Mouse (Mus musculus): ENCODE results near the gene Usp48.

The Usp48 gene

DNA sequence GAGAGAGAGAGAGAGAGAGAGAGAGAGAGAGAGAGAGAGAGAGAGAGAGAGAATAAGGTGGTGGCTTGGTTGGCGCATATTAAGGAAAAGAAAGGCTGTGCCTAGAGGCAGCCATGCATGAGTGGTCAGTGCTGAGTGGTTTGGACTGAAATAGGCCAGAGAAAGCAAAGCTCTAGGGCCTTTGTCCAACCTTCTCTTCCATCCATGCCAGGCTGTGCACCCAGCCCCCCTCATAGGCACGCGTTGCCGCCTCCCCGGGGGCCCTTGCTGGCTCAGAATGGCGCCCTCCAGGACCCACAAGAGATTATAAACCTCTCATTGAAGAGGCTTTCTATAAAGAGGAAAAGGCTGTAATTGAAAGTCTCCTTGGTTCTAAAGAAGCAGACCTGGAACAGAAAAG lies 68.0 kb downstream of the Usp48 start:
- no peak for DNase-seq (ENCODE audit: low spot score)

DNA sequence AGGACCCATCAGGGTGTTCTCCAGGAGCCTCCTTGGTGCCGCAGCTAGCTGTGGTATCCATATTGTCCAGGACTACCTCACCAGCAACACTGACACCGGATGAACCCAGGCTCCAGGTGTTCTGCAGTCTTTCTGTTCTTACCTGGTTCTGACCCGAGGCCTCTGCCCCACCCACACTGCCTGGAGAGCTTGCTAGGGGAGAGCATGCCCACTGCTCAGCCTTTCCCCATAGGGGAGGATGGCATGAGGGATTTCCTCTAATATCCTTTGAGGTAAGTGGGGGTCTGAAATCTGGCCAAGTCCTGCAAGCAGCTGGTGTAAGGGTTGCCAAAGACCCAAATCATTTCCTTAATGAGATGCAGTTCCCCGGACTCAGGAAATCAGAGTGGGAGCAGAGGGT lies 69.9 kb downstream of the Usp48 start:
- no peak for DNase-seq (ENCODE audit: low spot score)

DNA sequence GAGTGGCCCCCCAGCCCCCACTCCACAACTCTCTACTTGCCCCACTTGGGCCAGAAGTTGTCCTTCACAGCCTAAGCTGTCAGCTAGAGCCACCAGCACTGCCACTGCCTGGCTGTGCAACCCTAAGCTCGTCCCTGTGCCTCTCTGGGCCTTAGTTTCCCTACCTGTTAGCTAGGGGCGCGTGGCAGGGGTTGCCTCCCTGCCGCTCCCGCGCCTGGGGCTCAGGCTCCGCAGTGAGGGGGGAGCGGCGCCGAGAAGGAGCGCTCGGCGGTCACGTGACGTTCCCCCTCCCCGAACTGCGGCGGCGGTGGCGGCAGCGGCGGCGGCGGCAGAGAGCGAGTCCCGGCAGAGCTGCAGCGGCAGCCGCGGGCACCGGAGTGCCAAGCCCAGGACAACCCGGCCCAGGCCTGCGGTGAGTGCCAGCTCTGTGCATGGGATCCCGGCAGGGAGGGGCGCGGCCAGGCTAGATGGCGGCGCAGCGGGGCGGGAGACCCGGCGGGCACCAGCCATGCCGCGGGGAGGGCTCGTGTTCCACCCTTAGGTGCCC lies 71.0 kb downstream of the Usp48 start, which contains the start of gene Rap1gap:
Gene Rap1gap, plus strand, starts transcription at position 294 of the 547 bp plus-strand sequence.
- peak; percentile 67 for DNase-seq (ENCODE audit: low spot score)

DNA sequence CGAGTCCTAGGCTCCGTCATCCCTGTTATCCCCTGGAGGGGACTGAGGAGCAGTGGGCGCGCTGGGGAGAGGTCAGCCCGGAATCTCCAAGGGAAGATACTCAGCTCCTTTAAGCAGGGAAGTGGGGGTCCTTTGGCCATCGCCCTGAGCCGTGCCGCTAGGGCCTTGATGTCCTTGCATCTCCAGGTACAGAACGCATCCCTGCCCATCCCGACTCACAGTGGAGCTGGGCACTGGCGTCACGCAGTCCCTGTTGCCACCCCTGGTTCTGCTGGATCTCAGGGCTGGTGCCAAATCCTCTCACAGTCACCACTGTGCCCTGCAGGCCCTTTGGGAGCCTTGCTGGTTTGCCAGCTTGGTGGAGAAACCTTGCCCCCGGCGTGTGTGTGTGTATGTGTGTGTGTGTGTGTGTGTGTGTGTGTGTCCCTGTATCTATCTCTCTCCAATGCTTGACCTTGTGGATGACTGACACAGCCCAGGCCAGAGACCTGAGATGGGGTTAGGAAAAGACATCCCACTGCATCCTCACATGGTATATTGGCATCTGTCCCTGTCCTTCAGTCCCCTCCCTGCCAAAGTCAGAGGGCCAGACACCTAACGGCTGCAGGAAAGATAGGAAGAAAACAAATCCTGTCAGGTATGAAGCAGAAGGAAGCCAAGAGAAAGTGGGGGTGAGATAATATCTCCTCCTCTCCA lies 71.6 kb downstream of the Usp48 start:
- no peak for DNase-seq (ENCODE audit: low spot score)

DNA sequence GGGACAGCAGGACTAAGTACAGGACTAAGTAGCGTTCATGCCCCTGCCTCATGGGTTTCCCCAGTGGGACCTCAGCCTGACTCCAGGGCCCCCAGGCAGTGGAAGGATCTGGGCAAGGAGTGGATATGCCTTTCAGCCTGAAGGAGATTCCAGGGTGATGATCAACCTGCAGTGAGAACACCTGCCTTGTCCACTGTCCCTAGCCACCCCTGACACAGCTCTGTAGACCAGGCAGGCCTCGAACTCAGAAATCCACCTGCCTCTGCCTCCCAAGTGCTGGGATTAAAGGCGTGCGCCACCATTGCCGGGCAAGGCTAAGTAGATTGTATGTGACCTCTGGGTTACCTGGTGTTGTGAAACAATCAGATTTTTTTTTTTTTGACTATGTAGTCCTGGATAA lies 72.2 kb downstream of the Usp48 start:
- DNase-seq (ENCODE audit: low spot score), result no peak

DNA sequence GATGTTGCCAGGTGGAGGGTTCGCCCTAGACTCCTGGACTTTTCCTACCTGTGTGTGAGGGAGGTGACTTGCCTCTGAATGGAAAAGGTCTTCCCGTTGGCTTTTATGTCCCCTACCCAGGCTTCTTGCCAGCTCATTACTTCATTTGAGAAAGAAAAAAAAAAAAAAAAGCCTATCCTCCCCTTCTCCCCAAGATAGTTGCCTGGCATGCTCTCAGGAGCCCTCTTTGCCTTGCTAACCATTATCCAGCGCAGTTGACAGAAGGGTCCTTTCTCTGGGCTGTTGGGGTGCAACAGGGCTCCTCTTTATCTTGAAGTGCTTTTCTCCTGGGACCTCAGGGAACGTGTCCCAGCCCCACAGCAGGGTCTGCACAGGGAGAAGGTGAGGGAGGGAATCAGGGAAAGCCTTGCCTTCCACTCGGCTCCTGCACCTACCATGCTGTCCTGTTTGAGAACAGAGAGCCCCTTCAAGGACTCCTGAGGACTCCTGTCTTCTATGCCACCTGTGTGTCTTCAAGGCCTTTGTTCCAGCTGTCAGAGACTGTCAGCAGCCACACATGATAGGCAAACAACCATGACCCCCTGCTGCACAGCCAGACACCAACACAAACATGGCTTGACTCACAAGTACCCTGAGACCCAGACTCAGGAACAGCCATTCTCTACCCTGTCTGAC lies 72.9 kb downstream of the Usp48 start:
- DNase-seq (ENCODE audit: low spot score), result no peak

DNA sequence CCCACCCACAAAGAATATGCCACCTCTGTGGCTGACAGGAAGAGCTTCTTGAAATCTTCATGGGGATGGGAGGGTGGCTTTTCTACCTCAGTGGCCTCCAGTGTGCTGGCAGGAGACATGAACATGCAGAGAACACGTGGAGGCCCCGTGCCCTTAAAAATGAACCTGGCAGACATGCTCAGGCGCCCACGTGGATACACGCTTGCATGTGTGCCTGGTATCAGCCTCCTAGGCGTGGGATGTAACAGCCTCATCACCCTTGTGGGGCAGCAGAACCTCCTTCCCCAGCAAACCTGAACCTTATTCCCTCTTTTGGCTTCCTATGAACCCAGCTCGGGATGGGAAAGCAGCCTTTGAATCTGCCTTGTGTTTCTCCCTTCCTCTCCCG lies 73.4 kb downstream of the Usp48 start:
- DNase-seq (ENCODE audit: low spot score), result no peak

DNA sequence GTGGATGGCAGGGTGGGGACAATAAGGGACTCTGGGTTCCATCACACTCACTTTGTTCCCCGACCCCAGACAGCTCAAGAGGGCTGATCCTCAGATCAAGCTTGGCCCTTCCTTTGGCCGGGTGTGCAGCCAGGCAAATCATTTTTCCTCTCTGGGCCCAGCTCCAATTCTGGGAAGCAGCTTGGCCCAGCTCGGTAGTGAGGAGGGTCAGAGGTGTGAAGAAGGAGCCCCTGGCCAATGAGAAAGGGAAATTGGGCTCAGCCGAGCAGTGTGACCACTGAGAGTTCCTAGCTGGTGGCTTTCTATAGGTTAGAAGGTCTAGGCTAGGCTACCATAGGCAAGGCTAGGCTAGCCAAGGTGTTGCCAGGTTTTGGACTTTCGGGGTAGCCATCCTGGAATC lies 74.2 kb downstream of the Usp48 start:
- no peak for DNase-seq (ENCODE audit: low spot score)

DNA sequence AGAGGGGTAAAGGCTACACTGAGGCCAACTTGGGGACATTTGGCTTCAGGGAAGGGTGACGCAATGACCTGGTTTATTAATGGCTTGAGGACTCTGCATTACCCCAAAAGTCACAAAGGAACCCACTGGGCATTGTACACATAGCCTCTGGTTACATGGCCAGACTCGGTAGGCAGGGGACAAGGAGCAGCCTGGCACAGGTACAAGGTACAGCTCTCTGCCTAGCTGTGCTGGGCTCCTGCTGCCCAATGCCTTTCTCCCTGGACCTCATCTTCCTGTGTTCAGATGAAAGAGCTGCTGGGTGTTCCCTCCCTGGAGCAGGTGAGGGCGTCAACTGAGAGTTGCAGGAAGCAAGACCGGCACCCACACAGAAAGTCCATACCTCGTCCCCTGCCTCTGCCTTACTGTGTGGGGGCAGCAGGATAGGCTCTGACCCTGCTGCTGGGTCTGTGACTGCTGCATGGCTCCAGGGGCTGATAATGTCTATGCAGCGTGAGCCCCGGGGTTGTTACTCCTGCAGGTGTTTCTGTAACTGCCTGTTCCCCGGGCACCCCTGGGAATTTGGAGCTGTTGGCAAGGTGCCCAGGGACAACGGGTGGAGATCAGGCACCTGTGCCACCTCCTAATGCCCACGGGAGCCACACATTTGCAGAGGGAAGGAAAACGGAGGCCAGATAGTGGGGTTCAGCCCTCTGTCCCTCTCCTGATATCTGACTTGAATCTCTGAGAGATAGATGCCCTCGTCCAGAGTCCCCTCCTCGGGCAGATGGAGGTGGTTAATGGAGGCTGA lies 78.4 kb downstream of the Usp48 start:
- no peak for DNase-seq (ENCODE audit: low spot score)

DNA sequence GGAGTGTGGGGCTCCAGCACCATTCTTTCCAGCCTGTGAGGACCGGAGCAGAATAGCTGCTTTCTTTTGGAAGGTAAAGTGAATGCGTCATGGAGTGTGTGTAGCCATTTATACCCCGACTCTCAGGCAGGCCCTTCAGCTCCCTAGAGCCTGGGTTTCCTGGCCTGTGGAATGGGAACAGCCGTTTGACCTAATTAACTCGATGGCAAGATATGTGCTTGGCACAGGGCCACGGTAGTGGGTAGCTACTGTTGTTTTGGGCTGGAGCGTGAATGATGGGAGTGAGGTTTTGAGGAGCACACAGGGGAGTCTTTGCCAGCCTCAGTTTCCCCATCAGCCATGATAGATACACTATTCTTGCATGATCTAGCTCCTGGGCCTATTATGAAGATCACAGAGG lies 82.0 kb downstream of the Usp48 start:
- DNase-seq (ENCODE audit: low spot score), result no peak

DNA sequence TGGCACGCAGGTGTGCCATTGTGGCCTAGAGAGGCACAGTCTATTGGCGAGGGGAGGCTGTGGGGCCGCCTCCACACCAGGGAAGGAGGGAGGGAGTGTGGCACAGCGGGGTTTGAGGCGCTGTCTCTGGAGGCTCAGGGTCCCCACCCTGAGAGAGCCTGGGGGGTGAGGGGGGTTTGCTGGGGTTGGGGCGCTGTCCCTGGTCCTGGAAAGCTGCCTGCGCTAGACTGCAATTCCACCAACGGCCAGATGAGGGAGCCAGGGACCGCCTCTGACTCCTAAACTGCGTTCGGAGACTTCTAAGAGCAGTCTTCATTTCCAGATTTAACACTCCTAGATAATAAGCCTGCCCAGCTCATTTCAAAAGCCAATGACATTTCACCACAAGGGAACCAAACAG lies 82.5 kb downstream of the Usp48 start:
- peak; percentile 89 for DNase-seq (ENCODE audit: low spot score)

DNA sequence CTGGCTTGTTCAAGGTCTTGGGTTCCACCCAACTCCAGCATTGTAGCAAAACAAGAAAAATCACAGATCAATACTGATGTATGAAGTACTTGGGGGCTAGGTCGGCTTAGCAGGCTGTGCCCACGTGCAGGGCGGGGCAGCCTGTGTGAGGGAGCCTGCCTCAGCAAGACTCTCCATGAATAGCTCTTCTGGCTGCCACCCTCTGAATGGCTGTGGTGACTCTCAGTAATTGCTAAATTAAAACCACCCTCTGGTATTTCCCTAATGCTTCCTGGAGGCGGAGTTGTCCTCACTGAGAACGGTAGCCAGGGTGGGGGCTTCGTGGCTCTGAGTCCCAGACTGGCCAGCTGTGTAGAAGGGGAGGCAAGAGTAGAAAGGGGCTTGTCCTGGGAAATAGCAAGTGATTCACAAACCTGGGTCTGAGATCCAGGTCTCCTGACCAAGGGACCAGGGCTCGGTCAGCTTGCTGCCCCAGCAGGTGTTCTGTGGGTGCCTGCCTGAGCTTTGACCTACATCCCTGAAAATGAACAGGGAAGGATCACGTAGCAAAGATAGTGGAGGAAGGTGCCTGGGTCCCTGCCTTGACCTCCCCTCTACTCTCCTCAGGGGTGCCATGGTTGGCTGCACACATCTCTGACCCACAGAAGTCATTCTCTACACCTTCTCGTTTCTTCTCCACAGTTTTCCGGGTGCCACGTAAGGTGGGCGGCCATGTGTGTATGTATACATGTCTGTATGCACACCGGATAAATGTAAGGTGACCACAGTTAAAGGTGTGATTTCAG lies 83.3 kb downstream of the Usp48 start:
- no peak for DNase-seq (ENCODE audit: low spot score)

DNA sequence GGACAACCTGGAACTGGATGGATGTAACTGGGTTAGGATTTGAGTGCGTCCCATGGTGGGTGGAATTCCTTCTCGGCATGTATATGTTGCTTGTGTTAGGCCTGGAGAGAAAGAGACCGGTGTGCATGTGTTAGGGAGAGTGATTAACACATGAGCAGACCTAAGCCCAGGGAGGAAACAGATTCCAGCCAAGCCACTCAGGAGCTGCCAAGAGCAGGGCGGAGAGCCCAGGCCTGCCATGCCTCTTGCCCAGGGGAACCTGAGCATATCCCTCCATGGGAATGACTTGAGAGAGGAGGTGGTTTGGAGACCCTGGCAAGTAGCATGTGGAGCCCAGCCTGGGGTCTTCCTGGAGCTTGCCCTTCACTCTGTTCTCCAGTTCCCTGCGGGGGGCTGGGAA lies 84.4 kb downstream of the Usp48 start:
- no peak for DNase-seq (ENCODE audit: low spot score)

DNA sequence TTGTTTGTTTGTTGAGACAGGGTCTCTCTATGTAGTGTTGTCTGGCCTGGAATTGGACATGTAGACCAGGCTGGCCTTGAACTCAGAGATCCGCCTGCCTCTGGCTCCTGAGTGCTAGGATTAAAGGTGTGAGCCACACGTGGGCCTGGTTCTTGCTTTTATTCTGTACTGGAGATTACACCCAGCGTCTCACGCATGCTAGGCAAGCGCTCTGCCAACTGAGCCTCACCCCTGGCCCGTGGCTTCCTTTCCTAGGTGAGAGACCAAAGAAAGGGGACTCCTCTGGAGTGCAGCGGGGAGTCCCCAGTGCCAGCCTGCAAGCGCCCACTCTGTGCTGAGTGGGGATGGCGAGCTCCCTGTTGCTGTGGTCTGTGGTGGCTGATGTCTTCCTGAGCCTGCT lies 85.0 kb downstream of the Usp48 start:
- DNase-seq (ENCODE audit: low spot score), result no peak

DNA sequence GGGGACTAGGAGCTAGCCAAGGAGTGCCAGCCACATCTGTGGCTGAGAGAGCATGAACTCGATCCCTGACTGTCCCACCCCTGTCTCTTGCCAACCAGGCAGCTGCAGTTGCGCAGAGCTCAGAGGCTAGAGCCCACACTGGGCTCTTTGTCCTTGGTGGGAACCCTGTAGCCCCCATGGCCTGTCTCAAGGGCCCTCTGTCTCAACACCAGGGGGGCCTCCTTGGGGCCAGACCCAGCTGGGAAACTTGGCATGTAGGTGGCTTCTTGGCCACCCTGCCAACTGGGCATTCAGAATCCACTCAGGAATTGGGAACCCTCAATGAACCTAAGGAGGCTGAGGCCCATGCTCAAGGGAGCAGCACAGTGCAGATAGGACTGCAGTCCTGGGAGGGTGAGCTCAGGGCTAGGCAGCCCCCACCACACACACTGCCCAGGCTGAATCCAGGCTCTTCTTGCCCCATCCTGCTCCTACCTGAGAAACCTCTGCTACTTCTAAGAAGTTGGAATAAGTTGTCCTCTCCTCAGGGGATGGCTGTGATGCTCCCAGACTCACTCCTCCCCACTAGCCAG lies 86.5 kb downstream of the Usp48 start:
- DNase-seq (ENCODE audit: low spot score), result no peak

DNA sequence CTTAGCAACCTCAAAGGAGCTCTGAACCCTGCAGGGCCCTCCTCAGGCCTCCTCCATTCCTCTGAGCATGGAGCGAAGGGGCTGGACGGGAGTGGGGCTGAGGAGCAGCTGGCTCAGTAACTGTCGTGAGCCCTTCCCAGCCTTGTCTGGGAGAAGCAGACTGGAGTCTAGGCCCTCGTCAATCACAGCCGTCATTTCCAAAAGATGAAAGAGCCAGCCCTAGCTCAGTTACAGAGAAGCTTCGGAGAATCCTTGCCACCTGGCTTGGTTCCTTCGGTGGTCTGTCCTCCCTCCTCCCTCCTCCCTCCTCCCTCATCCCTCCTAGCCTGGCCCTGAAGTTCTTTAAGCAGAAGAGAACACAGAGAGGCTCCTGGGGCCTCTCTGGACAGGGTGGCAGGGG lies 87.2 kb downstream of the Usp48 start:
- no peak for DNase-seq (ENCODE audit: low spot score)

DNA sequence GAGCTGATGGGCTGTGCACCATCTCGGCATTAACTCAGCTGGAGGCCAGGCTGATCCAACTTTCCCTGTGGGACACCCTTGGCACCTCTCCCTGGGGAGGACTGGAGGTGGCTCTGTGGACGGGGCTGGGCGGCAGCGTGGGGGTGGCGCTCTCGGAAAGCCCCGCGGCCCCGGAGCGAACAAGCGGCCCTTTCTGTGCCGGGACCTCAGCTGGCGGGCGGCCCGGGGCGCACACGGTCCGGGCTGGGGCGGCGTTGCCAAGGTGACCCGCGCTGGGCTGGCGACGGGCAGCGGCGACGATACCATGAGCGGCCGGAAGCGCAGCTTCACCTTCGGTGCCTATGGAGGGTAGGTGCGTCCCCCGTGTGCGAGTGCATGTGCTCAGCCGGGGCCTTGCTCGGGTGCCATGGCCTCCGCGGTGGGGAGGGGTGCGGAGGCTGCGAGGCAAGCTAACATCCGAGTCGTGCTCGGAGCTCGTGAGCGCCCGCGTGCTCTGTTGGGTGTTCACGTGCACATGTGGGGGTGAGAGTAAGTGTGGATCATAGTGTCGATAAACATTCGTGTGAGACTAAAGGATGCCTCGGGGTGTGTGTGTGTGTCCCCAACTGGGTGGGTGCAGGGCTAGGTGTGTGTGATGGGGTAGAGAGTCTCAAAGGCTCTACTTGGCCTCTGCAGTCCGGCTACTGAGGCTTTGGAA lies 88.0 kb downstream of the Usp48 start:
- DNase-seq (ENCODE audit: low spot score), result peak; percentile 74

DNA sequence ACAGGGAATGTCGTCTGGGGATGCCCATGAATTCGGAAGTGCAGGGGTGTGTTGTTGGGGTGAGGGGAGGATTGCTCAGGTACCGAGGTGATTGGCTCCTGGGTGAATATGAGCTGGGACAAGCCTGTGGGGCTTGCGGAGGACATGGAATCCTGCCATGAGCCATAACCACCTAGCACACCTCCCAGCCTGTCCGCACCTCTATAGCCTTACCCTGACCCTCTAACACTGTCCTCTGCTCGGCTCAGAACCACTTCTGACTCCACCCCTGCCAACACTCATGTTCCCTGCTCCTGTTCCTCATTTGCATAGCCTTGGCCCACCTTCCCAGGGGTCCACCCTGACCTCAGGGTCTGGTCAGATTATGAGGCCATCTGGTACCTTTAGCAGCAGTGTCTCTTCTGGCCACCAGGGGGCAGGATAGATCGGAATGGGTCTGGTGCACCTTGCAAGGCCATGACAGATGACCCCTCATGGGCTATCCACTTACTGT lies 89.5 kb downstream of the Usp48 start:
- DNase-seq (ENCODE audit: low spot score), result peak; percentile 73

DNA sequence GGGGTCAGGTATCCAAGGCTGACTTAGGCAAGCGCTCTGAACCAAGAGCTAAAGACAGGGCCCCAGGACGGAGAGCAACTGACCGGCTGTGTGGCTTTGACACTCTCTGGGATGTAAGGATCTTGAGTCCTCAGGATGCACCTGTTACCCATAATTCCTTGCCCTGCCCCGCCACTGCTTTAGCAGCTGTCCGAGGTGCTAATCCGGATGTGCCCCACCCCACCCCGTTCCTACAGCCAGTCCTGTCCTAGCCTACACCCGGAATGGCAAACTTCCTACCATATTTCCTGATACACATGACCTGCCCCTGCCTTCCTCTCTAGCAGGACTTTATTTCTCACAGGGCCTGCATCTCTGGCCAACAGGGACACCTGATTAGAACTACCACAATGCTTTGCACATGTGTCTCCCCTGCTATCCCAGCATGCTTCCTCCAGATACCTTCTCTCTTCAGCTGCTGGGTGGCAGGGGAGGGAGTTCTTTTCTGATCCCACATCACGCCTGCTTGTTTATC lies 91.3 kb downstream of the Usp48 start:
- no peak for DNase-seq (ENCODE audit: low spot score)

DNA sequence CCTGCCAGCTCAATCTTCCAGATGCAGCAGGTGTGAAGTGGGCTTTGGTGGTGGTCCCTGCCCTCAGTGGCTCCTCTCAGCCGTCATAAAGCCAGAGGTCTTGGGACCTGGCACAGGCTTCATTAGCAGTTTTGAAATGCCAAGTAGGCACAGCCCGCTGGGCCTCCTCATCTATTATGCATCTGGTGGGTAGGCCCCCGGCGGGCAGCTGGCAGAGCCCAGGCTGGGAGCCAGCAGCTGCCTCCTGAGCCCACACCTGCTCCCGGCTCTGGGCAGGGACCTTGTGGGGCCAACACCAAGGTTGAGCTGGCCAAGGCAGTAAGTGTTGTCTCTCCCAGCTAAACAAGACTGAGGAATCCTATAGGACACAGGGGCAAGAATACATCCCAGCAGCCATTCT lies 92.7 kb downstream of the Usp48 start:
- no peak for DNase-seq (ENCODE audit: low spot score)

Measured in testis, postnatal 10 days (tissue).